In genomic region chr13:65278383-65279341, GRCm38 (mm10) we compare ENCODE assay signal across 1 mouse cellular context.
TF ChIP-seq lines count a peak whose summit lies in the region.

Gene Zfp369, plus strand, starts transcription at chr13:65278814.

TF ChIP-seq in MEL, 35 proteins besides CTCF, POLR2A, EP300 and RAD21 (continued from another document):
- TF ChIP-seq MYC (IDR thresholded peaks at IDR 0.05; ENCODE audit: low read depth, low read length), result no peak
- no peak for TF ChIP-seq CHD2 (IDR thresholded peaks at IDR 0.05; ENCODE audit: low read length)
- no peak for TF ChIP-seq JUND (IDR thresholded peaks at IDR 0.05; ENCODE audit: low read depth, low read length)
- peak; percentile 71 for TF ChIP-seq POLR2AphosphoS2 (IDR thresholded peaks at IDR 0.05; ENCODE audit: low read length)
- TF ChIP-seq RCOR1 (IDR thresholded peaks at IDR 0.05; ENCODE audit: low read depth, low read length), result no peak
- TF ChIP-seq MAZ (IDR thresholded peaks at IDR 0.05; ENCODE audit: low read depth, low read length), result no peak
